Comparison of ENCODE assay signal across 1 mouse cellular context in genomic region chr19:5925311-5925855, GRCm38 (mm10).
TF ChIP-seq lines count a peak whose summit lies in the region.

No protein-coding gene starts in this region.

TF ChIP-seq in MEL, 35 proteins besides CTCF, POLR2A, EP300 and RAD21 (continued from another document):
- TF ChIP-seq POLR2AphosphoS5 (IDR thresholded peaks at IDR 0.05; ENCODE audit: borderline replicate concordance, low read depth, low read length) (no peak), CHD2 (IDR thresholded peaks at IDR 0.05; ENCODE audit: low read length) (no peak)
